Mouse (Mus musculus): ENCODE results near the gene Tnfrsf4. TPM values are rescaled to one million over a fixed set of nuclear protein-coding genes. Genes with fewer than 3 reads are reported as not detected.

The Tnfrsf4 gene
- total and polyA plus RNA-seq, 2 experiments from 2014 or later, result 0.31 TPM; not detected in 1

GRCm38 (mm10) chr4:156054130-156054529, 40.5 kb downstream of the Tnfrsf4 start:
- 77% methylated on average over 4 of the region's 4 CpGs for WGBS
- TF ChIP-seq CTCF (IDR thresholded peaks at IDR 0.05; ENCODE audit: low read depth), result no peak
- no peak for TF ChIP-seq EP300 (IDR thresholded peaks at IDR 0.05; ENCODE audit: low read depth)
- Histone ChIP-seq H3K27me3 (ENCODE audit: control insufficient read depth, insufficient read depth, low read length) (no peaks in the 10 kb centered on the region), H3K9me3 (replicated peaks; ENCODE audit: control insufficient read depth, low read length) (no peaks in the 10 kb centered on the region), H3K36me3 (replicated peaks; ENCODE audit: control insufficient read depth, insufficient read depth, low read length) (no peaks in the 10 kb centered on the region), H3K4me2 (ENCODE audit: low read depth, low read length) (no peak overlapping the region), H3K9ac (replicated peaks; ENCODE audit: low read depth, low read length) (no peak overlapping the region), H3K4me3 (ENCODE audit: low read depth, low read length) (no peak overlapping the region), H3K4me1 (ENCODE audit: control insufficient read depth, insufficient read depth) (peaks cover 16% of the 10 kb centered on the region), H3K27ac (ENCODE audit: low read depth) (no peak overlapping the region)
- DNase-seq (ENCODE audit: low spot score) (no peak), ATAC-seq (ENCODE audit: insufficient read depth, low read depth) (no peak)

DNA sequence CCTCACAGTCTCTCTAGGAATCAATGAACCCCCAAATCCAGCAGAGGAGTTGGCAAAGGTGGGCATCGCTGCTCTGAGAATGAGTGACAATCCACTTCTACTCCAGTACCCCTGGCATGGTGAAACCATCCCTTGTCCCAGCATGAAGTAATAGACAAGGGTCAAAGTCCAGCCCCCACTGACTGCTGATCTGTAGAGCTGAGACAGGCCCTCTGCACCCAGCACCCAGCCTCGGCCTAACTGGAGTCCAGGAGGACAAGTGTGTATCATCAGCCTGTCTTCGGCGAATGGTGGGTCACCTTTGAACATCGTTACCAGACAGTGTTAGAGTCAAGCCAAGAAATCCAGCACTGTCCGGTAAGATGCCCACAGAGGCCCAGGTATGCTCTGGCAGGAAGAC, 41.0 kb downstream of the Tnfrsf4 start:
- peaks cover 16% of the 10 kb centered on the region for H3K4me1 ChIP-seq (ENCODE audit: control insufficient read depth, insufficient read depth)
- TF ChIP-seq EP300 (IDR thresholded peaks at IDR 0.05; ENCODE audit: low read depth), result no peak
- DNase-seq (ENCODE audit: low spot score) (no peak), ATAC-seq (ENCODE audit: insufficient read depth, low read depth) (no peak)
- no peaks in the 10 kb centered on the region for H3K9me3 ChIP-seq (replicated peaks; ENCODE audit: control insufficient read depth, low read length)
- no peak overlapping the region for H3K4me3 ChIP-seq (ENCODE audit: low read depth, low read length)
- 87% methylated on average over 6 of the region's 6 CpGs for WGBS
- H3K27ac ChIP-seq (ENCODE audit: low read depth), result no peak overlapping the region
- no peak overlapping the region for H3K4me2 ChIP-seq (ENCODE audit: low read depth, low read length)
- no peaks in the 10 kb centered on the region for H3K36me3 ChIP-seq (replicated peaks; ENCODE audit: control insufficient read depth, insufficient read depth, low read length)
- H3K9ac ChIP-seq (replicated peaks; ENCODE audit: low read depth, low read length), result no peak overlapping the region
- no peaks in the 10 kb centered on the region for H3K27me3 ChIP-seq (ENCODE audit: control insufficient read depth, insufficient read depth, low read length)

DNA sequence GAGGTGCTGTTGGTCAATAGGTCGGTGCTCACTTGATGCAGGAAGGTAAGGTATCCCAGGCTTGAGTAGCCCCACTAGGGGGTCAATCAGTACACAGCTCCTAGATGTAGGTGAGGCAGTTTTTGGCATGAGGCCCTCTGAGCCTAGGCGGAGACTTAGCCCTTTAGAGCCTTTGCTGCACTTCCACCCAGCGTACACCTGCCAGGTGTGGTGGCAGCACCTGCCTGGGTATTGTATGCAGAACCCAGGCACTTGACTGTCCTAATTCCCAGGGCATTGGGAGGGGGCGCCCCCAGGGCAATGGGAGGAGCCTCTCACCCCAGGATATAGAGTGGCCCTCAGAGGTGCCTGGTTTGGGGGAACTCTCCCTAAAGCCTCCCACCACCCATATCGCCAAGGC, 41.5 kb downstream of the Tnfrsf4 start:
- 84% methylated on average over 5 of the region's 5 CpGs for WGBS

DNA sequence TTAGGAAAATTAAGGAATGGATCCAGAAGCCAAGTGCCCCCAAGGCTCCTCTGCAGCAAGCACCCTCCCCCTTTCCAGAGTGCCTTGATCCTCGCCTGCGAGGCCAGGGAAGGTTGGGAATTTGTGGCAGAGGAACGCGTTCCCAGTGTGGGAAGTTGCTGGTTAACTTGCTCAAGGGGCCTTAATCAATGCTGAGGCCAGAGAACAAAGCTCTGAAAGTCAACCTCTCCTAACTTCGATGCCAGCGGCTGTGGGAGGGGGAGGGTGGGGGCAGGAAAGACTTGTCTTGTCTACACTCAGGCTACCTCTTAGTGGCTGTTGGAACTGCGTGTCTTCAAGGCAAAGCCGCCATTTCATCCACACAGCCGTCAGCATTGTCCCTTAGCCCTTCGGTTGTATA, 44.1 kb downstream of the Tnfrsf4 start:
- no peak for DNase-seq (ENCODE audit: low spot score)
- Histone ChIP-seq H3K9ac (replicated peaks; ENCODE audit: low read depth, low read length) (no peak overlapping the region), H3K4me1 (ENCODE audit: control insufficient read depth, insufficient read depth) (no peaks in the 10 kb centered on the region), H3K9me3 (replicated peaks; ENCODE audit: control insufficient read depth, low read length) (no peaks in the 10 kb centered on the region), H3K27me3 (ENCODE audit: control insufficient read depth, insufficient read depth, low read length) (no peaks in the 10 kb centered on the region), H3K36me3 (replicated peaks; ENCODE audit: control insufficient read depth, insufficient read depth, low read length) (no peaks in the 10 kb centered on the region), H3K27ac (ENCODE audit: low read depth) (no peak overlapping the region), H3K4me3 (ENCODE audit: low read depth, low read length) (no peak overlapping the region), H3K4me2 (ENCODE audit: low read depth, low read length) (no peak overlapping the region)
- 65% methylated on average over 10 of the region's 10 CpGs for WGBS
- TF ChIP-seq EP300 (IDR thresholded peaks at IDR 0.05; ENCODE audit: low read depth), result no peak
- no peak for TF ChIP-seq CTCF (IDR thresholded peaks at IDR 0.05; ENCODE audit: low read depth)
- no peak for ATAC-seq (ENCODE audit: insufficient read depth, low read depth)

More for the DNA sequence above, 41.5 kb downstream of the Tnfrsf4 start:
- TF ChIP-seq CTCF (IDR thresholded peaks at IDR 0.05; ENCODE audit: low read depth), result no peak
- no peak for TF ChIP-seq EP300 (IDR thresholded peaks at IDR 0.05; ENCODE audit: low read depth)
- ATAC-seq (ENCODE audit: insufficient read depth, low read depth) (no peak), DNase-seq (ENCODE audit: low spot score) (no peak)
- Histone ChIP-seq H3K4me2 (ENCODE audit: low read depth, low read length) (no peak overlapping the region), H3K36me3 (replicated peaks; ENCODE audit: control insufficient read depth, insufficient read depth, low read length) (no peaks in the 10 kb centered on the region), H3K27me3 (ENCODE audit: control insufficient read depth, insufficient read depth, low read length) (no peaks in the 10 kb centered on the region), H3K9me3 (replicated peaks; ENCODE audit: control insufficient read depth, low read length) (no peaks in the 10 kb centered on the region), H3K4me1 (ENCODE audit: control insufficient read depth, insufficient read depth) (peaks cover 15% of the 10 kb centered on the region), H3K9ac (replicated peaks; ENCODE audit: low read depth, low read length) (no peak overlapping the region), H3K4me3 (ENCODE audit: low read depth, low read length) (no peak overlapping the region), H3K27ac (ENCODE audit: low read depth) (no peak overlapping the region)

GRCm38 (mm10) chr4:156058826-156059225, 45.2 kb downstream of the Tnfrsf4 start:
- H3K9ac ChIP-seq (replicated peaks; ENCODE audit: low read depth, low read length), result no peak overlapping the region
- no peaks in the 10 kb centered on the region for H3K36me3 ChIP-seq (replicated peaks; ENCODE audit: control insufficient read depth, insufficient read depth, low read length)
- no peaks in the 10 kb centered on the region for H3K27me3 ChIP-seq (ENCODE audit: control insufficient read depth, insufficient read depth, low read length)
- no peak overlapping the region for H3K4me3 ChIP-seq (ENCODE audit: low read depth, low read length)
- 74% methylated on average over 9 of the region's 9 CpGs for WGBS
- no peak overlapping the region for H3K27ac ChIP-seq (ENCODE audit: low read depth)
- no peaks in the 10 kb centered on the region for H3K9me3 ChIP-seq (replicated peaks; ENCODE audit: control insufficient read depth, low read length)
- no peak for TF ChIP-seq EP300 (IDR thresholded peaks at IDR 0.05; ENCODE audit: low read depth)
- no peak for TF ChIP-seq CTCF (IDR thresholded peaks at IDR 0.05; ENCODE audit: low read depth)
- DNase-seq (ENCODE audit: low spot score) (no peak), ATAC-seq (ENCODE audit: insufficient read depth, low read depth) (no peak)
- H3K4me1 ChIP-seq (ENCODE audit: control insufficient read depth, insufficient read depth), result no peaks in the 10 kb centered on the region
- no peak overlapping the region for H3K4me2 ChIP-seq (ENCODE audit: low read depth, low read length)

DNA sequence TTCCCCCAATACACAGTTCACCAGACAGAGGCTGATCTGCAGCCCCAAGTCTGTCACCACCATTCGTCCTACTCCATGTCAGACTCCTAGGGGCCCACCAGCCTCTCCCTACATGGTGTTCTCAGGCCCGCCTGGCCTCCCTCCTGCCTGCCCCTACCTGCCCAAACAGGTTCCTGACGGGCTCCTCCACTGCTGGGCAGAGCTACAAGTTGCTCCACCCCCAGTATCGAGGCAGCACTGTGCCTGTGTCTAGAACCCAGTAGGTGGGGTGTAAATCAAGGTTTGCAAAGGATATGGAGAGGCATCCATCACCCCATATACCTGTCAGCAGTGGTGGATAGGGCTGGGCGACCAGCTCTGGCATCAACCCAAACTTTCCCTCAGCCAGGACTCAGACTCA, 45.6 kb downstream of the Tnfrsf4 start, which contains the start of gene Ttll10:
TSS of gene Ttll10 (minus strand) at position 154 of the 400 bp plus-strand sequence.
- 44% methylated on average over 5 of the region's 5 CpGs for WGBS
- H3K27me3 ChIP-seq (ENCODE audit: control insufficient read depth, insufficient read depth, low read length), result no peaks in the 10 kb centered on the region
- H3K4me2 ChIP-seq (ENCODE audit: low read depth, low read length), result no peak within 1 kb of the TSS
- no peak for DNase-seq (ENCODE audit: low spot score)
- H3K36me3 ChIP-seq (replicated peaks; ENCODE audit: control insufficient read depth, insufficient read depth, low read length), result no peaks in the 10 kb centered on the region
- H3K9me3 ChIP-seq (replicated peaks; ENCODE audit: control insufficient read depth, low read length), result no peaks in the 10 kb centered on the region
- ATAC-seq (ENCODE audit: insufficient read depth, low read depth), result no peak
- no peaks in the 10 kb centered on the region for H3K4me1 ChIP-seq (ENCODE audit: control insufficient read depth, insufficient read depth)
- TF ChIP-seq EP300 (IDR thresholded peaks at IDR 0.05; ENCODE audit: low read depth) (no peak), CTCF (IDR thresholded peaks at IDR 0.05; ENCODE audit: low read depth) (no peak)
- H3K27ac ChIP-seq (ENCODE audit: low read depth), result no peak within 1 kb of the TSS
- H3K4me3 ChIP-seq (ENCODE audit: low read depth, low read length), result no peak within 1 kb of the TSS
- H3K9ac ChIP-seq (replicated peaks; ENCODE audit: low read depth, low read length), result no peak within 1 kb of the TSS
